Mouse (Mus musculus): ENCODE measurements around the gene Foxa2. TPM values are rescaled to one million over a fixed set of nuclear protein-coding genes. Genes with fewer than 3 reads are reported as not detected.
A peak's percentile ranks its signal among the peaks of the same experiment; 100 is the strongest.

The Foxa2 gene
- total and polyA plus RNA-seq, 2 experiments, result 11.2 to 103 TPM

DNA sequence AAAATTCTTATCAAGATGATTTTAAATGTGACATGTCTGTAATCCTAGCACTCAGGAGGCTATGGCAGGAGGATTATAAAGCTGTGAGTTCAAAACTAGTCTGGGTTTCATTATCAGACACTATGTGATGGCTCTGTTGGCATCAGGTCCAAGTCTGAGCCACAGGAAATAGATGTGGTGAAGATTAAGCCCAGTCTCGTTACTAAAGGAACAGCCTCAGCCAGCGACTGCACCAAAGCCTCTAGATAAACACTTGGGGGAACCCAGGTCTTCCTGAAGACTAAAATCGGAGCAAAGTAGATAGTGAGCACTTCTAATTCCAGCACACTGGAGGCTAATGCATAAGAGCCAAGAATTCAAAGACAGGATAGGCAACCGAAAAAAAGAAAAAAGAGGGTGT, 52.9 kb downstream of the Foxa2 start:
- no peak for DNase-seq (ENCODE audit: extremely low read depth, low read depth, low spot score)
- H3K27ac ChIP-seq (replicated peaks; ENCODE audit: insufficient read depth, low read depth, low read length), result peak overlapping the region; percentile 72; the same call in 1 of the 2 replicates
- WGBS, result 28% methylated on average over 4 of the region's 4 CpGs
- H3K79me2 ChIP-seq (ENCODE audit: control insufficient read depth, insufficient read depth, low read length), result no peaks in the 10 kb centered on the region
- H3K4me3 ChIP-seq (ENCODE audit: insufficient read depth, low read depth, low read length), result no peak overlapping the region
- no peaks in the 10 kb centered on the region for H3K27me3 ChIP-seq (ENCODE audit: control insufficient read depth, insufficient read depth, low read length)
- no peak overlapping the region for H3K9ac ChIP-seq (ENCODE audit: low read depth, low read length)
- peaks cover 5% of the 10 kb centered on the region for H3K36me3 ChIP-seq (ENCODE audit: control insufficient read depth, insufficient read depth, low read length)
- peaks cover 42% of the 10 kb centered on the region for H3K4me1 ChIP-seq (ENCODE audit: control insufficient read depth, insufficient read depth, low read length)
- TF ChIP-seq POLR2A (IDR thresholded peaks at IDR 0.05; ENCODE audit: extremely low read depth, insufficient read depth, low read length) (no peak), CTCF (IDR thresholded peaks at IDR 0.05; ENCODE audit: low read depth, low read length) (no peak)

DNA sequence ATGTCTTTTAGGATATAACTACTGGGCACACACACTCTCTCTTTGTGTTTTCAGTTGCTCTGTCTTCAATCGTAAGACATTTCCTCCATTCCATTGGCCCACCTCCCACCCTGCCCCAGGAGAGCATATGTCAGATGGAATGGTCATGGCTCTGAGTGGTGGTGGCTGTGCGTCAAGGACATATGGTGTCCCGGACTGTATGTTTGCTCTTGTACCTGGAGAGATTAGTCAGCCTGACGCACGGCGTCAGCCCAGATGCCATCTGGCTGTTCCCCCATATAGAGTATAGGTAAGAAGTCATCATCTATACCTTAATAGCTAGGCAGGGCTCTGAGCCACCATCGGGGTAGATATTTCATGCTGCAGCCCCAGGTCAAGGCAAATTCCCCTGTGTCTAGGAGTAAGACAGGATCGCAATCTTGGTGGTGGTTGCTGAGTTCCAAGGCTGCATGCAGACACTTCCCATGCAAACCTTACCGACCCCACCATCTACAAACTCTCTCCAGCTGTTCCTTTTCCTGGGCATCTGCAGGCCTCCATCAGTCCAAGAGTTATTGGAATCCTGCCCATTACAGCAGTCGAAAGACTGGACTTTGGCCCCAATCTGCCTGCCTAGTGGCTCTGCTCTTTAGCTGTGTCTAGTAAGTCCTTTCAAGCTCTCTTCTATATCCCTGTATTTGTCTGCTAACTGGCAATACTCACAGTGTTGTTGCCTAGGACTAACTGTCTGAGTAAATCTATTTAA, 53.7 kb downstream of the Foxa2 start:
- 55% methylated on average over 10 of the region's 10 CpGs for WGBS

More for the DNA sequence above, 53.7 kb downstream of the Foxa2 start:
- Histone ChIP-seq H3K36me3 (ENCODE audit: control insufficient read depth, insufficient read depth, low read length) (peaks cover 5% of the 10 kb centered on the region), H3K27ac (replicated peaks; ENCODE audit: insufficient read depth, low read depth, low read length) (no peak overlapping the region), H3K4me1 (ENCODE audit: control insufficient read depth, insufficient read depth, low read length) (peaks cover 36% of the 10 kb centered on the region), H3K9ac (ENCODE audit: low read depth, low read length) (no peak overlapping the region), H3K79me2 (ENCODE audit: control insufficient read depth, insufficient read depth, low read length) (no peaks in the 10 kb centered on the region), H3K4me3 (ENCODE audit: insufficient read depth, low read depth, low read length) (no peak overlapping the region), H3K27me3 (ENCODE audit: control insufficient read depth, insufficient read depth, low read length) (no peaks in the 10 kb centered on the region)
- peak; percentile 90 for DNase-seq (ENCODE audit: extremely low read depth, low read depth, low spot score)
- TF ChIP-seq POLR2A (IDR thresholded peaks at IDR 0.05; ENCODE audit: extremely low read depth, insufficient read depth, low read length) (no peak), CTCF (IDR thresholded peaks at IDR 0.05; ENCODE audit: low read depth, low read length) (no peak)
